8 mouse cellular contexts compared by ENCODE assay signal in the genomic region with DNA sequence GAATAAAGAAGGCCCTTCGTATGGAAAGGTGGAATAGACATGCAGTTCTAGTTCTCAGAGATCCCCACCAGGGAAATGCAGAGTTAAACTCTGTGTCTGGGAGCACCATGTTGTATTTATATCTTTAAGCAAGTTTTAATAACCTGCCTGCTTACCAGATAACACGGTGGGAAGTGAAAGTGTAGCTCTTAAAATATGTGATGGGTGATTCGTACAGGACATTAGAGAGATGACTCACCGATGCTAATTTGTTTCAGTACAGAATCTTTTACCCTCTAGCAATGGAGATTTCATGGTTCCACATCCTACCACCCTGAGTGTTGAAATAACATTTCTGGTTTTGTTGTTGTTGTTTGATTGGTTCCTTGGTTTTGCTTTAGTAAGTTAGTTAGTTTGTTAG. TPM values are rescaled to one million over a fixed set of nuclear protein-coding genes. Genes with fewer than 3 reads are reported as not detected.
A peak's percentile ranks its signal among the peaks of the same experiment; 100 is the strongest.
DNase-seq lines count a peak whose midpoint lies in the region; ATAC-seq and TF ChIP-seq lines count a peak whose summit lies in the region.

No protein-coding gene starts in this region.

- H3K4me3 ChIP-seq in kidney, embryonic 16.5 days (ENCODE audit: low read length) = peak overlapping the region; percentile 88
- H3K4me3 ChIP-seq in forebrain, embryonic 11.5 days (ENCODE audit: low read depth, low read length) = peak overlapping the region; percentile 100
- peak overlapping the region; percentile 98 for H3K4me3 ChIP-seq in limb, embryonic 11.5 days (ENCODE audit: low read depth, low read length)
- peak overlapping the region; percentile 99 for H3K4me3 ChIP-seq in neural tube, embryonic 14.5 days (ENCODE audit: low read depth, low read length)
- H3K4me3 ChIP-seq in left cerebral cortex, adult 2 months = no peak overlapping the region

- no peaks in the 10 kb centered on the region for H3K9me3 ChIP-seq in kidney, embryonic 16.5 days (ENCODE audit: low read length)
- no peaks in the 10 kb centered on the region for H3K9me3 ChIP-seq in forebrain, embryonic 11.5 days (ENCODE audit: control insufficient read depth, low read length)
- H3K9me3 ChIP-seq in limb, embryonic 11.5 days (ENCODE audit: control insufficient read depth, low read length) = no peaks in the 10 kb centered on the region
- H3K9me3 ChIP-seq in neural tube, embryonic 14.5 days (ENCODE audit: control insufficient read depth, low read length) = no peaks in the 10 kb centered on the region

- DNase-seq in kidney, postnatal 25 days = no peak
- DNase-seq in forebrain, embryonic 11.5 days (ENCODE audit: low spot score) = no peak
- no peak for DNase-seq in limb, embryonic 11.5 days (ENCODE audit: low spot score)
- DNase-seq in embryo, embryonic 9.5 days (ENCODE audit: extremely low spot score) = no peak
- DNase-seq in gastrocnemius, postnatal 14 days = no peak
- no peak for DNase-seq in left cerebral cortex, adult 2 months (ENCODE audit: extremely low spot score in 1 of 2, low spot score in 2 of 2)

- 27% methylated on average over 4 of the region's 4 CpGs for WGBS in kidney, embryonic 16.5 days
- WGBS in forebrain, embryonic 11.5 days = 45% methylated on average over 4 of the region's 4 CpGs
- WGBS in limb, embryonic 11.5 days = 48% methylated on average over 4 of the region's 4 CpGs
- WGBS in neural tube, embryonic 14.5 days = 16% methylated on average over 4 of the region's 4 CpGs

- peaks cover 38% of the 10 kb centered on the region for H3K4me1 ChIP-seq in kidney, embryonic 16.5 days (ENCODE audit: insufficient read depth, low read length)
- H3K4me1 ChIP-seq in forebrain, embryonic 11.5 days (replicated peaks; ENCODE audit: control insufficient read depth, insufficient read depth, low read length) = peaks cover 10% of the 10 kb centered on the region
- H3K4me1 ChIP-seq in limb, embryonic 11.5 days (ENCODE audit: control insufficient read depth, insufficient read depth, low read length) = peaks cover 14% of the 10 kb centered on the region
- H3K4me1 ChIP-seq in neural tube, embryonic 14.5 days (ENCODE audit: control insufficient read depth, insufficient read depth, low read length) = peaks cover 30% of the 10 kb centered on the region

- no peak for ATAC-seq in kidney, embryonic 16.5 days (ENCODE audit: low FRiP score, low TSS enrichment)
- ATAC-seq in forebrain, embryonic 11.5 days (replicated peaks; ENCODE audit: low FRiP score) = no peak
- ATAC-seq in limb, embryonic 11.5 days (ENCODE audit: insufficient number of reproducible peaks, low FRiP score, low TSS enrichment, low read depth) = no peak
- ATAC-seq in neural tube, embryonic 14.5 days (ENCODE audit: low read depth) = no peak

- H3K27me3 ChIP-seq in kidney, embryonic 16.5 days (ENCODE audit: insufficient read depth, low read length) = no peaks in the 10 kb centered on the region
- no peaks in the 10 kb centered on the region for H3K27me3 ChIP-seq in forebrain, embryonic 11.5 days (ENCODE audit: control insufficient read depth, insufficient read depth, low read length)
- H3K27me3 ChIP-seq in limb, embryonic 11.5 days (ENCODE audit: control insufficient read depth, insufficient read depth, low read length) = no peaks in the 10 kb centered on the region
- H3K27me3 ChIP-seq in neural tube, embryonic 14.5 days (ENCODE audit: control insufficient read depth, insufficient read depth, low read length) = no peaks in the 10 kb centered on the region; the same call in 1 of the 2 replicates

- intact Hi-C loops in gastrocnemius, postnatal 14 days (cut with DNase I; ENCODE audit: low total_unique reads) = no loop called here
- intact Hi-C loops in left cerebral cortex, adult 2 months (cut with DNase I) = no loop called here

- no peak for TF ChIP-seq CTCF in left cerebral cortex, adult 2 months (IDR thresholded peaks at IDR 0.05)

- H3K27ac ChIP-seq in kidney, embryonic 16.5 days (ENCODE audit: low read length) = no peak overlapping the region
- H3K27ac ChIP-seq in forebrain, embryonic 11.5 days (ENCODE audit: low read depth, low read length) = no peak overlapping the region
- no peak overlapping the region for H3K27ac ChIP-seq in limb, embryonic 11.5 days (replicated peaks; ENCODE audit: low read depth, low read length)
- 0 out of 2 replicates have a peak overlapping the region, but pooled peaks have one; percentile 22 for H3K27ac ChIP-seq in neural tube, embryonic 14.5 days (ENCODE audit: low read depth, low read length)
- no peak overlapping the region for H3K27ac ChIP-seq in left cerebral cortex, adult 2 months

- H3K36me3 ChIP-seq in kidney, embryonic 16.5 days (ENCODE audit: insufficient read depth, low read length) = peaks cover 16% of the 10 kb centered on the region; the same call in 1 of the 2 replicates
- 0 out of 2 replicates have a peak, but pooled peaks cover 2% of the 10 kb centered on the region for H3K36me3 ChIP-seq in forebrain, embryonic 11.5 days (ENCODE audit: control insufficient read depth, insufficient read depth, low read length)
- H3K36me3 ChIP-seq in limb, embryonic 11.5 days (ENCODE audit: control insufficient read depth, insufficient read depth, low read length) = peaks cover 9% of the 10 kb centered on the region; the same call in 1 of the 2 replicates
- no peaks in the 10 kb centered on the region for H3K36me3 ChIP-seq in neural tube, embryonic 14.5 days (ENCODE audit: control insufficient read depth, insufficient read depth, low read length)

- H3K9ac ChIP-seq in kidney, embryonic 16.5 days (replicated peaks; ENCODE audit: low read length) = 0 out of 2 replicates have a peak overlapping the region, but pooled peaks have one; percentile 1
- peak overlapping the region; percentile 100 for H3K9ac ChIP-seq in forebrain, embryonic 11.5 days (ENCODE audit: low read length)
- no peak overlapping the region for H3K9ac ChIP-seq in limb, embryonic 11.5 days (ENCODE audit: low read length)
- peak overlapping the region; percentile 32; the same call in 1 of the 2 replicates for H3K9ac ChIP-seq in neural tube, embryonic 14.5 days (replicated peaks; ENCODE audit: low read depth, low read length)

- H3K4me2 ChIP-seq in kidney, embryonic 16.5 days (replicated peaks; ENCODE audit: low read depth, low read length) = peak overlapping the region; percentile 57
- peak overlapping the region; percentile 74 for H3K4me2 ChIP-seq in forebrain, embryonic 11.5 days (ENCODE audit: low read depth, low read length, severe bottlenecking)
- peak overlapping the region; percentile 74 for H3K4me2 ChIP-seq in limb, embryonic 11.5 days (ENCODE audit: low read depth, severe bottlenecking)
- peak overlapping the region; percentile 91 for H3K4me2 ChIP-seq in neural tube, embryonic 14.5 days (ENCODE audit: low read depth, low read length)

RNA-seq across cellular contexts. Expression of a gene that starts 2.3 kb away (rescaled TPM):
- polyA plus RNA-seq in kidney, embryonic 16.5 days (2015; fragmentation: Nextera tagmentation; extraction: Ambion mirVana) = 40.2 and 44.3 TPM in 2 replicates
- 84.8 and 87.7 TPM in 2 replicates for polyA plus RNA-seq in forebrain, embryonic 11.5 days (2014; fragmentation: Nextera tagmentation; extraction: Ambion mirVana)
- 63.7 and 67.5 TPM in 2 replicates for polyA plus RNA-seq in limb, embryonic 11.5 days (2014; fragmentation: Nextera tagmentation; extraction: Ambion mirVana)
- polyA plus RNA-seq in neural tube, embryonic 14.5 days (2014; fragmentation: Nextera tagmentation; extraction: Ambion mirVana) = 50.2 and 53.5 TPM in 2 replicates
- 10 to 100 TPM; 39.2 to 43.5 TPM for total RNA-seq in gastrocnemius, postnatal 14 days (2021)
- 10 to 100 TPM; 27.8 to 28.3 TPM for total RNA-seq in left cerebral cortex, adult 2 months (2021)

RNA-seq across cellular contexts. Expression of a gene that starts 23.2 kb away (rescaled TPM):
- 283 and 306 TPM in 2 replicates for polyA plus RNA-seq in kidney, embryonic 16.5 days (2015; fragmentation: Nextera tagmentation; extraction: Ambion mirVana)
- polyA plus RNA-seq in forebrain, embryonic 11.5 days (2014; fragmentation: Nextera tagmentation; extraction: Ambion mirVana) = 559 and 563 TPM in 2 replicates
- 500 and 537 TPM in 2 replicates for polyA plus RNA-seq in limb, embryonic 11.5 days (2014; fragmentation: Nextera tagmentation; extraction: Ambion mirVana)
- 235 and 280 TPM in 2 replicates for polyA plus RNA-seq in neural tube, embryonic 14.5 days (2014; fragmentation: Nextera tagmentation; extraction: Ambion mirVana)
- 10 to 100 TPM; 58.0 to 76.3 TPM for total RNA-seq in gastrocnemius, postnatal 14 days (2021)
- 100 to 1,000 TPM; 184 to 190 TPM for total RNA-seq in left cerebral cortex, adult 2 months (2021)

RNA-seq across cellular contexts. Expression of a gene that starts 27.5 kb away (rescaled TPM):
- polyA plus RNA-seq in kidney, embryonic 16.5 days (2015; fragmentation: Nextera tagmentation; extraction: Ambion mirVana) = 14.6 and 14.7 TPM in 2 replicates
- polyA plus RNA-seq in forebrain, embryonic 11.5 days (2014; fragmentation: Nextera tagmentation; extraction: Ambion mirVana) = 26.2 and 29.0 TPM in 2 replicates
- polyA plus RNA-seq in limb, embryonic 11.5 days (2014; fragmentation: Nextera tagmentation; extraction: Ambion mirVana) = 14.3 and 15.7 TPM in 2 replicates
- 34.0 and 38.3 TPM in 2 replicates for polyA plus RNA-seq in neural tube, embryonic 14.5 days (2014; fragmentation: Nextera tagmentation; extraction: Ambion mirVana)
- total RNA-seq in gastrocnemius, postnatal 14 days (2021) = 10 to 100 TPM; 48.5 to 50.0 TPM
- total RNA-seq in left cerebral cortex, adult 2 months (2021) = 10 to 100 TPM; 31.4 to 31.7 TPM
